Mouse (Mus musculus) embryonic facial prominence, embryonic 10.5 days (tissue): ENCODE data around the gene Tekt2. TPM values are rescaled to one million over a fixed set of nuclear protein-coding genes. Genes with fewer than 3 reads are reported as not detected.

Experiments used
- DNase-seq: peaks from one replicate; pipeline ENCODE4 v3.0.0-alpha.2; 2017; ENCODE audit warnings: low spot score
- H3K27ac ChIP-seq: fragments of 300-500 bp; sonication (generic); replicated peaks from 2 replicates; pipeline ENCODE4 v1.5.1; 2016; ENCODE audit warnings: mild to moderate bottlenecking
- H3K27me3 ChIP-seq: fragments of 300-500 bp; sonication (generic); replicated peaks from 2 replicates; pipeline ENCODE4 v1.6.1; 2016; ENCODE audit warnings: low read depth, mild to moderate bottlenecking; ENCODE audit not compliant: poor library complexity, severe bottlenecking
- H3K36me3 ChIP-seq: fragments of 300-500 bp; sonication (generic); replicated peaks from 2 replicates; pipeline ENCODE4 v1.6.1; 2016; ENCODE audit warnings: mild to moderate bottlenecking, moderate library complexity
- H3K4me1 ChIP-seq: fragments of 300-500 bp; sonication (generic); 2 replicates; pipeline ENCODE4 v1.6.1; 2016
- H3K4me3 ChIP-seq: fragments of 300-500 bp; sonication (generic); 2 replicates; pipeline ENCODE4 v1.5.1; 2016; ENCODE audit warnings: mild to moderate bottlenecking, moderate library complexity
- H3K9me3 ChIP-seq: fragments of 300-500 bp; sonication (generic); 2 replicates; pipeline ENCODE4 v1.6.1; 2016; ENCODE audit warnings: mild to moderate bottlenecking
- WGBS: fragments of 180-500 bp; shearing (Covaris S2); methylation state at CpG from one replicate; pipeline ENCODE4 v1.1.7; 2016; 5-methylcytosine and 5-hydroxymethylcytosine counted together
- polyA plus RNA-seq: library from polyadenylated mRNA; unstranded; fragments of >200 nt; fragmentation: Nextera tagmentation; extraction: Ambion mirVana; gene quantifications from 2 replicates; pipeline ENCODE4 v1.2.1, GENCODE M21; 2016

Gene Tekt2
- polyA plus RNA-seq, 1 experiment from 2014 or later, result 1.4 TPM

DNA sequence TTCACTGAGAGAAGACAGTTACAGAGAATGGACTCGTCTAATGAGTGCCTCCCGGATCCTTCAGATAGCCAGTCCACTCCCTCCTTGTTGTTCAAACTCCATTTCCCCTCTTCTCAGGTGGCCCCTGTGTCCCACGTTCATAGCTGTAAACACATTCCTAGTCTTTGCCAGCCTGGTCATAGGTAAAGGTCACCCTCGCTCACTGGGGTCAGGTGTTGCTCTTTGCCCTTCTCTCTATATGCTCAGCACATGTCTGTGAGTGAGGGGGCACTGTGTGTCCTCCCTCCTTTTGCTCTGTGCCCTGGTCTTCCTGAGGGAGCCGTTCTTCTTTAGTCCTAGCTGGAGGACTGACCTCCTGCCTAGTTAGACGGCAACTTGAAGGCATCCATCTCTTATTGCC, 5.7 kb downstream of the Tekt2 start:
- Histone ChIP-seq H3K36me3 (peaks cover 52% of the 10 kb centered on the region), H3K4me3 (no peak overlapping the region), H3K9me3 (no peaks in the 10 kb centered on the region), H3K27ac (no peak overlapping the region), H3K4me1 (peaks cover 36% of the 10 kb centered on the region), H3K27me3 (peaks cover 28% of the 10 kb centered on the region)
- WGBS, result 91% methylated on average over 6 of the region's 6 CpGs
- no peak for DNase-seq

DNA sequence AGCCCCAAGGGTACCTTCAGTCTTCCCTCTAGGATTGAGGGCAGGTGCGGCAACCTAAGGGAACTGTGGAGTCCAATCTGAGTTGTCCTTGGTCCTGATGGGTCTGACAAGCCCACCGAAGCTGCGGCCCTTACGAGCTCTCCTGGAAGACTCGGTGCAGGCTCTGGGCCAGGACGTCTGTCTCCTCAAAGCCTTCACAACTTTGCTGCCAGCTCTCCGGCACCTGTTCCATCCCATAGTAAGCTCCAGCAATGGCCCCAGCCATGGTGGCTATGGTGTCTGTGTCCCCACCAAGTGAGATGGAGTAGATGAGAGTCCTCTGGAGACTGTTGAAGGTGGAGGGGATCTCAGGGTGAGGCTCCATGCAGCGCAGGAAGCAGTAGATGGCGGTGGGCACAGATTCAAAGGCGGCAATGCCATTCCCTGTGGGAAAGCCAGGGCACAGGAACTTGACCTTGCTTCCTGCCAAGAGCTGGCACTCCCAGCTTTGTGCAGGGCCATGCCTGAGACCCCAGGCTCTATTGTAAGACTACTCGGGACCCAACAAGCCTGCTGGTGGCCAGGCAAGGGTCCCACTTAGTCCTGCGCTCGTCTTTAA, 8.9 kb downstream of the Tekt2 start:
- H3K27me3 ChIP-seq, result no peaks in the 10 kb centered on the region
- no peak overlapping the region for H3K27ac ChIP-seq
- WGBS, result 92% methylated on average over 13 of the region's 13 CpGs
- no peak overlapping the region for H3K4me3 ChIP-seq
- H3K9me3 ChIP-seq, result no peaks in the 10 kb centered on the region
- H3K36me3 ChIP-seq, result peaks cover 54% of the 10 kb centered on the region
- no peak for DNase-seq
- peaks cover 53% of the 10 kb centered on the region for H3K4me1 ChIP-seq

DNA sequence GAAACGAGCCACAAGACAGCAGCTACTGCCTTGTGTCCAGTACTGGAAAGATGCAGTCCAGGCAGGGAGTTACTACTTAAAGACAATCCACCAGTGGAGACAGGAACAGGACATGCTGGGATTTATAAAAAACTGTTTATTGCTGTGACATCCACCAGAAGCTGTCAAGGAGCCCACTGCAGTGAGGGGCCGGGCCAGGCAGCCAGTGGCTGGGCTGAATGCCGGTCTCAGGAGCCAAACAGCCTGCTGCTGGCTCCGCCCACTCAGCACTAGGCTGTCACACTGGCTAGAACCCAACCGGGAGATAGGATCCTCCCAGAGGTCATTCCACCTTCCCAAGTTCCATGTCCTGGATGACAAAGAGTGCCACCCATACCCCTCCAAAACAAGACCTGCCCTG, 9.6 kb downstream of the Tekt2 start:
- WGBS, result 50% methylated on average over 5 of the region's 5 CpGs
- H3K4me3 ChIP-seq, result no peak overlapping the region
- H3K27ac ChIP-seq, result no peak overlapping the region
- H3K27me3 ChIP-seq, result no peaks in the 10 kb centered on the region
- H3K9me3 ChIP-seq, result no peaks in the 10 kb centered on the region
- peaks cover 54% of the 10 kb centered on the region for H3K36me3 ChIP-seq
- H3K4me1 ChIP-seq, result peaks cover 50% of the 10 kb centered on the region
- no peak for DNase-seq

DNA sequence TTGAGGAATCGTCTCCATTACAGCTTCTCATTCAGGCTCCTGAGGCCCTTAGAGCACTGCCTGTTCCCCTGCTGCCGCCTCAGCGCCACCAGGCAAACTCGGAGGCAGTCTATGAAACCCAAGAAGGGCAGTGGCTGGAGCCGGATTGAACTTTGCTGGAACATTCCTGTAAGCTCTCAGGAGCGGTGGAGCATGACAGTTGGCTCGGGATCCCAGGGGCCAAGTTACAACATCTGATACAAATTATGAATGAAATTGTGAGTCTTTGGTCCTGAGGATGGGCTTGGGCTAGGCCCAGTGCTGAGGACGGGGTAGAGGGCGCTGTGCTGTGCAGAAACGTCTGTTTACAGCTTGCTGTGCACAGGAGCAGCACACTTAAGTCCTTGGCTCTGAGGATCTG, 11.1 kb downstream of the Tekt2 start:
- 29% methylated on average over 10 of the region's 10 CpGs for WGBS
- no peaks in the 10 kb centered on the region for H3K27me3 ChIP-seq
- H3K4me3 ChIP-seq, result no peak overlapping the region
- no peaks in the 10 kb centered on the region for H3K9me3 ChIP-seq
- H3K4me1 ChIP-seq, result peaks cover 40% of the 10 kb centered on the region
- peak overlapping the region; percentile 37 for H3K27ac ChIP-seq
- H3K36me3 ChIP-seq, result peaks cover 48% of the 10 kb centered on the region
- DNase-seq, result peak; percentile 74

DNA sequence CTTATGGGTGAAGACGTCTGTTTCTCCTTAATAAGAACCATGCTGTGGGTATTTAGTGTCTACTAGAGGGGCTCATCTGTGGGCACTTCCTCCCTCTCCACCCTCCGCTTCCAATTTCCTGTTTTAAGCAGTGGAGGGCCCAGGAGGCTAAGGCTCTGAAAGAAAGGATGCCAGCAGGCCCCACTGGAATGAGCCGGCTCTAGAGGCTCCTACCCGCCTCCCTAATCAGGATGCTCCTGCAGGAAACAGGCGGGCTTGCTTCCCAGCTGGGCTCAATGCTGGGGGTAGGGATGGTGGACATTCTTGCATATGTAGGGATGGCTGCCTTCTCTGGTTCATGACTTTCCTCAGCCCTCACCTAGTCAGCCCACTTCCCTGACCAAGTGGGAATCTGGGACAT, 12.3 kb downstream of the Tekt2 start:
- DNase-seq, result peak; percentile 48
- H3K4me3 ChIP-seq, result no peak overlapping the region; the same call in 1 of the 2 replicates
- 0 out of 2 replicates have a peak, but pooled peaks cover 4% of the 10 kb centered on the region for H3K27me3 ChIP-seq
- H3K36me3 ChIP-seq, result peaks cover 36% of the 10 kb centered on the region
- H3K4me1 ChIP-seq, result peaks cover 45% of the 10 kb centered on the region
- H3K9me3 ChIP-seq, result no peaks in the 10 kb centered on the region
- peak overlapping the region; percentile 79 for H3K27ac ChIP-seq
- 23% methylated on average over 5 of the region's 5 CpGs for WGBS

DNA sequence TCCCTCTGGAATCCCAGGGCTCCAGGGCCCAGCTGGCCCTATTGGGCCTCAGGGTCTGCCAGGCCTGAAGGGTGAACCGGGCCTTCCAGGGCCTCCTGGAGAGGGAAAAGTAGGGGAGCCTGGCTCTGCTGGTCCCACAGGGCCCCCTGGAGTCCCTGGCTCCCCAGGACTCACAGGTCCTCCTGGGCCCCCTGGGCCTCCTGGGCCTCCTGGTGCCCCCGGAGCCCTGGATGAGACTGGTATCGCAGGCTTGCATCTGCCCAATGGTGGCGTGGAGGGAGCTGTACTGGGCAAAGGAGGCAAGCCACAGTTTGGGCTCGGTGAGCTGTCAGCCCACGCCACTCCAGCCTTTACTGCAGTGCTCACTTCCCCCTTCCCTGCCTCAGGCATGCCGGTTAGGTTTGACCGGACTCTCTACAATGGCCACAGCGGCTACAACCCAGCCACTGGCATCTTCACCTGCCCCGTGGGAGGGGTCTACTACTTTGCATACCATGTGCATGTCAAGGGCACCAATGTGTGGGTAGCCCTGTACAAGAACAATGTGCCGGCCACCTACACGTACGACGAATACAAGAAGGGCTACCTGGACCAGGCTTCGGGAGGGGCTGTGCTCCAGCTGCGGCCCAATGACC, 13.8 kb downstream of the Tekt2 start:
- 0 out of 2 replicates have a peak, but pooled peaks cover 4% of the 10 kb centered on the region for H3K27me3 ChIP-seq
- WGBS, result 89% methylated on average over 16 of the region's 16 CpGs
- peaks cover 48% of the 10 kb centered on the region for H3K4me1 ChIP-seq
- peak overlapping the region; percentile 79; the same call in 1 of the 2 replicates for H3K27ac ChIP-seq
- no peak overlapping the region for H3K4me3 ChIP-seq
- H3K36me3 ChIP-seq, result peaks cover 21% of the 10 kb centered on the region
- H3K9me3 ChIP-seq, result no peaks in the 10 kb centered on the region
- DNase-seq, result no peak

DNA sequence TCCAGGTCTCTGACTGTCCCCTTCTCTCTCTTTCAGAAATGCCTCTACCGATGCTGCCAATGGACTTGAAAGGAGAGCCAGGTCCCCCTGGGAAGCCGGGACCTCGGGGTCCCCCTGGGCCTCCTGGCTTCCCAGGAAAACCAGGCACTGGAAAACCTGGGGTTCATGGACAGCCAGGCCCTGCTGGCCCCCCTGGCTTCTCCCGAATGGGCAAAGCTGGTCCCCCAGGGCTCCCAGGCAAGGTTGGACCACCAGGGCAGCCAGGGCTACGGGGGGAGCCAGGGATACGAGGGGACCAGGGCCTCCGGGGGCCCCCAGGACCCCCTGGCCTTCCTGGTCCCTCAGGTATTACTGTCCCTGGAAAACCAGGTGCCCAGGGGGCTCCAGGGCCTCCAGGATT, 15.1 kb downstream of the Tekt2 start:
- Histone ChIP-seq H3K27ac (peak overlapping the region; percentile 63; the same call in 1 of the 2 replicates), H3K36me3 (peaks cover 8% of the 10 kb centered on the region)

DNA sequence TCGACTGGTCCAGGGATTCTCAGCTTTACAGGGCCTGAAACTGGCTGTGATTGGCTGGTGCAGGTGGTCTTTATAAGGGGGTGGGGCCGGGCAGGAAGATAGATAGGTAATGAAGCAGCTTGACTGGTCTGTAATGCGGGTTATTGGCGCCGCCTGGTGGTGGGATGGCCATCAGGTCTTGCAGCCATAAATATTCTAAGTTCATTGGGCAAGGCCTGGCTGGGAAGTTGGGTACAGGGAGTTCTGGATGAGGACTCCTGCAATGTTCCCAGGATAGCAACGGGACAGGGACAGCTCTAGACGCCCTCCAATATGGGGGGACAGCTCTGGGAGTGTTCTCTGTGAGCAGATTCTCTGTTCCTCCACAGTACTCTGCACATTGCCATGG, 15.6 kb downstream of the Tekt2 start:
- H3K27ac ChIP-seq, result peak overlapping the region; percentile 41
- peak; percentile 96 for DNase-seq
- WGBS, result 0% methylated on average over 7 of the region's 7 CpGs
- H3K9me3 ChIP-seq, result peaks cover 4% of the 10 kb centered on the region; the same call in 1 of the 2 replicates
- H3K4me1 ChIP-seq, result peaks cover 42% of the 10 kb centered on the region
- H3K27me3 ChIP-seq, result 0 out of 2 replicates have a peak, but pooled peaks cover 4% of the 10 kb centered on the region
- H3K4me3 ChIP-seq, result peak overlapping the region; percentile 50
- peaks cover 4% of the 10 kb centered on the region for H3K36me3 ChIP-seq

More for the DNA sequence above, 15.1 kb downstream of the Tekt2 start:
- 79% methylated on average over 7 of the region's 7 CpGs for WGBS
- Histone ChIP-seq H3K4me1 (peaks cover 47% of the 10 kb centered on the region), H3K9me3 (peaks cover 4% of the 10 kb centered on the region; the same call in 1 of the 2 replicates), H3K27me3 (0 out of 2 replicates have a peak, but pooled peaks cover 4% of the 10 kb centered on the region), H3K4me3 (no peak overlapping the region)
- DNase-seq, result no peak

DNA sequence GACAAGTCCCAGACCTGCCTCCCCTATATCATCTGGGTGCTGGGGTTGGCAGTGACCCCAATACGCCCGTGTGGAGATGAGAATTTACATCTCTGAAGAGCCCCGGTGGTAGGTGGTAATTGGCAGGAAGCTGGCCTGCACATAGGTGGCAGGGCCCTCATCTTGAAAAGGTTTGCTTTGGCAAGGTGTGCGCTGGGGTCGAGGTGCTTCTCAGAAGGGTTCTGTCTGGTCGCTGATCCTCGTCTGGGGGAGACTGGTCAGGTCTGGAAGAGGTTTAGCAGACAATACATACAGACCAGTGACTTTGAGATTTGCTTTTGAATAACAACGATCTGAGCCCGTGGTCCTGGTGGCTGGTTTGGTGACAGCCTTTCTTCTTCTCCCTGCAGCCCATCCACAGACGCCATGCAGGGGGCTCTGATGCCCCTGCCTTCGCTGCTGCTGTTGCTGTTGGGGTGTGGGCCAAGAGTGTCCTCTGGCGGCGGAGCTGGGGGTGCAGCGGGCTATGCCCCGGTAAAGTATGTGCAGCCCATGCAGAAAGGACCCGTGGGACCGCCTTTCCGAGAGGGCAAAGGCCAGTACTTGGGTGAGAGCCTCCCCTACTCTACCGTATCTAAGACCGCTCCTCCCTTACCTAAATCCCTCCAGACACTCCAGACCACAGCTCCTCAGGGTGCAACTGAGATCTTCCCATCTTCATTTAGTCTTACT, 16.1 kb downstream of the Tekt2 start:
- WGBS, result 16% methylated on average over 20 of the region's 20 CpGs

DNA sequence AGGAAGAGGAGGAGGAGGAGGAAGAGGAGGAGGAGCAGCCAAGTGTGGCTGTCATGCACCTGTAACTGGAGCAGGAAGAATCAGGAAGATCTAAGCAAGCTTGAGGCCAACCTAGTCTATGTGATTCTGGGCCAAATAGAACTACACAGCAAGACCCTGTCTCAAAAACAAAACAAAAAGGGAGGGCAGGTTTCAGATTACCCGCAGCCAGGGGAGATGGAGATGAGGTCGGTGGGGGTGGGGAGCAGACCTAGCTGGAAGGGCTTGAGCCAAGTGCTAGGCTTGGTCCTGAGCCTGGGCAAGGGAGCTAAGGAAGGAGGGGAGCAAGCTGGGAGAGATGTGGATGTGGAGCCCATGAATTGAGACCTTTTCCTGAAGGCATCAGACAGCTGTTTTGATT, 18.7 kb downstream of the Tekt2 start:
- 7% methylated on average over 2 of the region's 2 CpGs for WGBS
- DNase-seq, result no peak
- peaks cover 4% of the 10 kb centered on the region; the same call in 1 of the 2 replicates for H3K9me3 ChIP-seq

More for the DNA sequence above, 16.1 kb downstream of the Tekt2 start:
- Histone ChIP-seq H3K4me3 (peak overlapping the region; percentile 50), H3K9me3 (peaks cover 4% of the 10 kb centered on the region; the same call in 1 of the 2 replicates), H3K4me1 (peaks cover 37% of the 10 kb centered on the region), H3K36me3 (no peaks in the 10 kb centered on the region), H3K27me3 (0 out of 2 replicates have a peak, but pooled peaks cover 6% of the 10 kb centered on the region), H3K27ac (peak overlapping the region; percentile 41)
- peak; percentile 77 for DNase-seq

DNA sequence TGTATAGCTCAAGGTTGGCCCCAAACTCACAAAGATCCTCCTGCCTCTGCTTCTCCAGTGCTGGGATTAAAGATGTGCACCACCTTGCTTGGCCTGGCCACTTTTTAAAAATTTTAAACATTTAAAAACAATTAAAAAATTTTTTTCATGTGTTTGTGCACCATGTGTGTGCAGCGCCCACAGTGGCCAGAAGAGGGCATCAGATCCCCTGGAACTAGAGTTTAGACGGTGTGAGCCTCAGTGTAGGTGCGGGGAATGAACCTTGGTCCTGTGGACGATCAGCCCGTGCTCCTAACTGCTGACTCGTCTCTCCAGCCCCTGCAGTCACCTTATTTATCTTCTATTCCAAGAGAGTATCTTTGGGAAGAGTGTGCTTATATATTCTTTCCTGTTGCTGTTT, 19.4 kb downstream of the Tekt2 start:
- 91% methylated on average over 6 of the region's 6 CpGs for WGBS
- H3K9me3 ChIP-seq, result peaks cover 4% of the 10 kb centered on the region; the same call in 1 of the 2 replicates
- H3K4me1 ChIP-seq, result peaks cover 37% of the 10 kb centered on the region
- peaks cover 39% of the 10 kb centered on the region for H3K27me3 ChIP-seq
- no peak overlapping the region for H3K4me3 ChIP-seq
- H3K36me3 ChIP-seq, result no peaks in the 10 kb centered on the region
- no peak overlapping the region for H3K27ac ChIP-seq
- no peak for DNase-seq

More for the DNA sequence above, 18.7 kb downstream of the Tekt2 start:
- Histone ChIP-seq H3K27ac (no peak overlapping the region), H3K27me3 (peaks cover 32% of the 10 kb centered on the region), H3K4me1 (peaks cover 29% of the 10 kb centered on the region), H3K36me3 (no peaks in the 10 kb centered on the region), H3K4me3 (no peak overlapping the region)

DNA sequence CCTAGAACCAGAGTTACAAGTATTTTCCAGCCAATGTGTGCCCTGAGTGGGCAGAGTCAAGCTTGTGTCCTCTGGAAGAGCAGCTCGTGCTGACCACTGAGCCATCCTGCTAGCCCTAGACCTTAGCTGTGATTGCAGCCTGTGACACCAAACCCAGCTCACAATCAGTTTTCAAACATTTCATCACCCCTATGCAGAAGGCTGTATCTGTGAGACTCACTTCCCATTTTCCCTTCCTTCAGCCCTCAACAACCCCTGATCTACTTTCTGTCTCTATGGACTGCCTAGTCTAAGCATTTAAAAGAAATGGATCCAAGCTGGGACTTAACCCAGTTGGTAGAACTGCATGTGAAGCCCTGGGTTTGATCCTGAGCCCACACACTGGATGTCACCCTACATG, 20.1 kb downstream of the Tekt2 start:
- peaks cover 46% of the 10 kb centered on the region for H3K27me3 ChIP-seq

More for the DNA sequence above, 20.1 kb downstream of the Tekt2 start:
- DNase-seq, result no peak
- 92% methylated on average over 1 of the region's 1 CpGs for WGBS
- Histone ChIP-seq H3K36me3 (no peaks in the 10 kb centered on the region), H3K4me1 (peaks cover 43% of the 10 kb centered on the region), H3K4me3 (no peak overlapping the region), H3K27ac (no peak overlapping the region), H3K9me3 (peaks cover 4% of the 10 kb centered on the region; the same call in 1 of the 2 replicates)
